Mouse (Mus musculus) ZHBTc4 (cell line): ENCODE data around the gene Zfp36l3.

ENCODE experiments used
- DNase-seq: peaks from one replicate; pipeline ENCODE4 v3.0.0-alpha.2; 2011; ENCODE audit warnings: low read depth, low spot score

Gene Zfp36l3

DNA sequence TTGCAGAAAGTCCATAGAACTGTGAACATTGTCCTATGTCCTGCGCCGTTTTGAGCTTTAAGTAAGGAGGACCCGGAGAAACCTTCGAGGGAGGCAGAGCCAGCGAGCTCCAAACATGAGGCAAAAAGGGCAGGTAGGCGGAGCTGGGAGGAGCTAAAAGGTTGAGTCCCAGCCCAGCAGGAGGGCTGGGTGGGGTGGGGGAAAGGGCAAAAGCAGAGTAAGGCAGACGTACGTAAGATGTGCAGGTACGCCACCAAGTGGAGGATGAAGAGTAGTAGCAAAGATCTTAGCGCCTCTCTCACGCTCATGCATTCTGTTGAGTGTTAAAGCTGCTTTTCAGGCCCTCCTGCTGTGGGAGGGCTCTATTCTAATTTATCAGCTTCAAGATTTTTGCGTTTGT lies at the start of gene Zfp36l3:
TSS of gene Zfp36l3 (minus strand) at position 119 of the 400 bp plus-strand sequence.
- peak; percentile 93 for DNase-seq

DNA sequence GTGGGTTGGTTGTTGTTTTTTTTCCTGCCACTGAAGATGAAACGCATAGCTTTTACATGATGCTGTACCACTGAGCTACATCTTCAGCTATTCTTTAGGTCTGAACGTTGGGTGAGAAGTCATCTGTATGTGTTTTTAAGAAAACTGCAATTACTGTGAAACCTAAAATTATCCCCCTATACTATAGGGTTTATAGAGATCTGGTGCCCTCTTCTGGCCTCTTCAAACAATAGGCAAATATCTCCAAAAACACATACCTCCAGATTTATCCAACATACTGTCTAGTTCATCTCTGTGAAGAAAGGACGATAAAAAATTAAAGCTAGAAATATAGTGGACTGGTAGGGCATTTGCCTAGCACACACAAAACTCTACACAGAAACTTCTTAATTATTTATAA lies 22.9 kb upstream of the Zfp36l3 start:
- peak; percentile 1 for DNase-seq

- DNase-seq: peak; percentile 4
Measured at GRCm38 (mm10) chrX:53797519-53797918, 21.3 kb upstream of the Zfp36l3 start, which contains the start of gene Xlr. TSS of gene Xlr (minus strand) at chrX:53797706.

- DNase-seq: peak; percentile 29
Measured at GRCm38 (mm10) chrX:53757736-53758135, 18.5 kb downstream of the Zfp36l3 start, which contains the start of gene 1700013H16Rik. TSS of gene 1700013H16Rik (minus strand) at chrX:53757831.

DNA sequence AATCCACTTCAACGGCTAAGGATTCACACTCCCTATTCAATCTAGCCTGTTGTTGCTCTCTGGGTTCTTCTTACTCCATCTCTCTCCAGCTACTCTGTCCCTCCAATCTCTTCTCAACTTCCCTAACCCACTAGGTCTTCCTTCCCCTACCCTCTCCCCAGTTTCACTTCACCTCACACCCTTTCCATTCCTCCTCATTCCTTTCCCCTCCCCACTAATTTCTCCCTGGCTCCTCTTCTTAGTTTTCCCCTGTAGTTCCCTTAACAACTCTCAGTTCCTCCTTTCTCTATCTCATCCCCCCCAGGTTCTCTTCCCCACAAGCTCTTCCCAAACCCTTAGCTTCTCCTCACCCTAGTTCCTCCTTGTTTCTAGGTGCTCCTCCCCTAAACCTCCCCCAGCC lies 23.3 kb downstream of the Zfp36l3 start:
- no peak for DNase-seq

- no peak for DNase-seq
Measured at GRCm38 (mm10) chrX:53728967-53729366, 47.2 kb downstream of the Zfp36l3 start.

DNA sequence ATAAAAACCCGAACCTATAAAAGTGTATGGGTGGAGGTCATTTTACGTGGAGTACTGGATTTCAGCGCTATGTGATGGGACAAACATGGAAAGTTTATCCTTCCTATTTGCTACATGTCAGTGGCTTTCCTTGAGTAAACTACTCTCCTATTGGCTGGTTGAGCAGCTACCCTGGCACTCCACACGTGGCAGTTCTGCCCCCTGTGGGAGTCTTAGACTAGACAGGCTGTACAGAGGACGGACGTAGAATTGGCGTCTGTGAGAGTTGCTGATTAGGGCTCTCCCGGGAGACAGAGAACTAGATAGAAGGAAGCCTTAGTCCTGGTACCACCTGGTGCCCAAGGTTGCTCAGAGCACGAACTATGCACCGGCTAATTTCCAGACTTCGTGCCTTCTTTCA lies 51.6 kb downstream of the Zfp36l3 start, which contains the start of gene 4930502E18Rik:
TSS of gene 4930502E18Rik (plus strand) at position 231 of the 400 bp plus-strand sequence.
- peak; percentile 51 for DNase-seq
